Mouse (Mus musculus) G1E-ER4 (cell line): Measurements from ENCODE around the gene Lrrc34. TPM values are rescaled to one million over a fixed set of nuclear protein-coding genes. Genes with fewer than 3 reads are reported as not detected.

Experiments used
- GATA1 ChIP-seq: IDR thresholded peaks from one replicate; pipeline ENCODE4 v1.8.0; 2012; ENCODE audit warnings: low read length, inconsistent platforms
- polyA plus RNA-seq: library from polyadenylated mRNA; stranded (reverse); fragments of >175 nt; gene quantifications from 2 replicates; pipeline ENCODE4 v1.2.3, GENCODE M21; 2012

Lrrc34 gene
- polyA plus RNA-seq, 1 experiment, result not detected

DNA sequence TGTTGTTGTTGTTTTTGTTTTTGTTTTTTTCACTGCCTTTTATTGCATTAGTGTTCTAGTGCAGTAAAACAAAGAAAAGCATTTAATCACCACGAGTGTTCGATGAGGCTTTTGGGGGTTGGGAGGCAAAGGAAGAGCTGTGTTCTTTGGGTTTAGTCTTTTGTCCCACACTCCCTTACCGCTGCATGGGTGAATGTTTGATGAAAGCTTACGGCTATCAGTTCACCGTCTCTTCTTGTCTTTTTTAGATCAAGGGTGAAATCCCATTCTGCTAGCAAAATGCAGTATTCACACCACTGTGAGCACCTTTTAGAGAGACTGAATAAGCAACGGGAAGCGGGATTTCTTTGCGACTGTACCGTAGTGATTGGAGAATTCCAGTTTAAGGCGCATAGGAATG, 44.4 kb downstream of the Lrrc34 start:
- no peak for TF ChIP-seq GATA1

GRCm38 (mm10) chr3:30602740-30603098, 45.0 kb downstream of the Lrrc34 start:
- no peak for TF ChIP-seq GATA1

DNA sequence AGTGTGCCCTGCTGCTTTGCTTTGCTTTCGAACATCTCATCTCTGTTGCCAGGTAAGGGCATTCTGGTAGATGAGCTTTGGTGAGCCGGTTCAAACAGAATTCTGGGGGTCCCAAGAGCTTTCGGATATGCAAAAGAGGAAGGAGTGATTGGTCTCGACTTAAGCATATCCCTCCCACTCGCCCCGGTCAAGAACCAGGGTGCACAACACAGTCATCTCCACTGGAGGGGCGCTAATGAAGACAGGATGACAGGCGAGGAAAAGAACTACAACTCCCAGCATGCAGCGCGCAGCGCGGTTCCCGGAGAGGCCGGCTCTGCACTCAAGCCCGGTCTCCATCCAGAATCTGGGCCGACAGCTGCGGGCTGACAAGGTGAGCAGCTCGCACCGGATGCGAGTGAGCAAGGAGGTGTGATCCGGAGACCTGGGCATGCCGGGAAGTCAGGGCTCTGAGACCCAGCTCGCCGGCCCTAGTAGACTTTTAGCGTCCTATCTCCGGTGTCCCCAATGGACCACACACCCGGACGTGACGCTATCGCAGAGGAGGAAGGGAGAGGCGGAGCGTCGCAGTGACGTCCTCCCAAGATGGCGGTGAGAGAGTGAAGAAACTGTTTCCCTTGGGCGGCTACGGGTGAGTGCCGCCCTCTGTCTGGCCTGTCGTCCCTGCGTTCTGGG, 45.5 kb downstream of the Lrrc34 start, which contains the start of gene Mynn:
Mynn (plus strand) TSS at position 1 of the 675 bp plus-strand sequence.
- TF ChIP-seq GATA1, result no peak

GRCm38 (mm10) chr3:30601610-30602064, 46.0 kb downstream of the Lrrc34 start:
- no peak for TF ChIP-seq GATA1

DNA sequence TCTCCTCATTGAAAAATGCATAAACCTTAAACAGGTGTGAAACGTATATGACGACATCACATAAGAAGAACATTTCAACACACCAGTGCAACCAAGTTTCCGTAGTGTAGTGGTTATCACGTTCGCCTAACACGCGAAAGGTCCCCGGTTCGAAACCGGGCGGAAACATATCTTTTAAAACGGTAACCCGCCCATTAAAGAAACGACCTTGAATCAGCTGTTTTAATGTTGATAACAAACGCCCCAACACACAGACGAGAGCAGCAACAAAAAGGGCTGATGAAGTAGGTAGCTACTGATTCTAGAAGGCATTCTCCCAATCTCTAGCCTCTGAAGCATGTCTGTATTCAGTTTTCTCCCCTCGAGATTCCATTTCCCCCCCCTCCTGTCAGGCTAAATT, 46.5 kb downstream of the Lrrc34 start:
- no peak for TF ChIP-seq GATA1

GRCm38 (mm10) chr3:30600717-30601116, 47.0 kb downstream of the Lrrc34 start:
- no peak for TF ChIP-seq GATA1

- TF ChIP-seq GATA1, result no peak
Observed at GRCm38 (mm10) chr3:30599711-30600545, 47.7 kb downstream of the Lrrc34 start, which contains the start of gene Actrt3. Gene Actrt3 (minus strand): TSS chr3:30599939.

DNA sequence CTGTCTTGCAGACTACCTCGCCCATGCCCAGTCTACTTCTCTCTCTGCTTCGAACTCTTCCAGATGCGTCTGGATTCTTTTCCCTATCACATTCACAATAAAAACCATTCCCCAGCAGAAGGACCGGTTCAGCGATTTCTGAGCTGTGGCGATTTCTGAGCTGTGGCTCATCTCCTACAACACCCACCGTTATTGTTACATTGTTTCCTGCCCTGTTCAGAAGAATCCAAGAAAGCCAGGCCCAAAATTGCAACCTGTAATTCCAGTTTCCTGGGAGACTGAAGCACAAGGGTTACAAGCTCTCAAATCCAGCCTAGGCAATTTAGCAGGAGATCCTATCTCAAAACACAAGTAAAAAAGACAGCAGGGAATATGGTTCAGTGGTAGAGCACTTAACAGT, 50.4 kb downstream of the Lrrc34 start:
- no peak for TF ChIP-seq GATA1

- TF ChIP-seq GATA1, result no peak
Observed at GRCm38 (mm10) chr3:30595111-30595832, 52.4 kb downstream of the Lrrc34 start.

DNA sequence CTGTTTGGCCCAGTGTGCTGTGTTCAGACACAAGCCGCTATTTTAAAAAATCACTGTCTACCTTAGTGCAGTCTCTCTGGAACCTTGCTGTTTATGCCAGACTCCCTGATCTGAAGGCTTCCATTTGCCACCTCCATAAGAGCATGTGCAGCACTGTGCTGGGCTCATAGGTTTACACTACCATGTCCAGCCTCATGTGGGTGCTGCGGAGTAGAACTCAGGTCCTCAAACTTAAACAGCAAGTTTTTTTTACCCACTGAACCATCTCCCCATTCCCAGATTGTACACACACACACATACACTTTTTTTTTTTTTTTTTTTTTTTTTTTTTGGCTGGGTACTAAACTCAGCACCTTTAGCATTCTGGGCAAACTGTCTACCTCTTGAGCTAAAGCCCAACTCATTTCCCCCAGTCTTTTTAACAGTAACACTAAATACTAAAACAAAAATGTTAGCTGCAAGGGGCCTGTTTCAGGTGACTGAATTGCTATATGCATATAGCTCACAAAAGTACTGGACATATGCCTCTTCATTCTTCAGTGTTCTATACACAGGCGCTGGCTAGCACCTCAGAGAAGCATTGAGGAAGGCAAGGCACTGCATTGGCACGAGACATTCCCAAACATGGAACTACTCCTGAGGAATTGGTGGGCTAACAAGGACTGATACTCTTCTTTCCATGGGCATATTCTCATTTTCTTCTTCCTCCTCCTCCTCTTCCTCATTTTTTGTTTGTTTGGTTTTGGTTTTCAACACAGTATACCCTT, 53.8 kb downstream of the Lrrc34 start:
- no peak for TF ChIP-seq GATA1

DNA sequence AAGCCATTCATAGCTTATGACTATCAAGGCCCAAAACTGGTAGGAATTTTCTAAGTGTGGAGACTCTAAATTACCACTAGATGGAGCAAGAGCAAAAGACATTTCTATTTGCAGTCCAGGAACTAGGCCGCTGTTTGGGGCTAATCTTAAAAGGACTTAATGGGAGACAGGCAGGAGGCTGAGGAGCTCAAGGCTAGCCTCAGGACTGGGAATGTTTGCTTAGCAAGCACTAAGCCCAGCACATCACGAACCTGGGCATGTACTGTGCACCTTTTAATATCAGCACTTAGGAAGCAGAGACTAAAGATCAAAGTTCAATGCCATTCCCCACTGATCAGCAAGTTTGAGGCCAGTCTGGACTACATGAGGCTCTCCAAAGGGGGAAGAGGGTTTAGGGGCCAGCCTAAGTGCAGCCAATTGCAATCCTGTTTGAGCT, 55.2 kb downstream of the Lrrc34 start:
- no peak for TF ChIP-seq GATA1

DNA sequence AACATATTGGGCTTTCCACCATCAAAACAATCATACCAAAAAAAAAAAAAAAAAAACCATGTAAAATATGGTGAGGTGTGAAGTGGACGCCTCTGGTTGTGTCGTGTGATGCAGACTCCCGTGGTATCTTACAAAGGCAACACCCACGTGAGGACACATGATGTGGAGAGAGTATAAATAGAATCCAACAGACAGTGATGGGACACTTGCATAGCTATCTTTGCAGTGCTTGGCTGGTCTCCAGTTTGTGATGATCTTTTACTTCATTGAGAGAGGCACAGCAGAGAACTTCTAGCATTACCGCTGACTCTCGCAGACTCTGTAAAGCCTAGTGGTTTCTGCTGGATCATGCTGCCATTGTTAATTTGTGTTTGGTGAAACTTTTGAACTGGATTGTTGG, 58.8 kb downstream of the Lrrc34 start:
- no peak for TF ChIP-seq GATA1

Other genes with a start within 250 kb of the Lrrc34 start
- not detected in 2 replicates for gene Mecom, start 99.9 kb downstream of the Lrrc34 start, polyA plus RNA-seq
- not detected in 2 replicates for gene Actrt3, start 47.9 kb downstream of the Lrrc34 start, polyA plus RNA-seq
- 0.48 and 0.67 TPM in 2 replicates for gene Mynn, start 45.8 kb downstream of the Lrrc34 start, polyA plus RNA-seq
- gene Lrriq4, start 3.4 kb downstream of the Lrrc34 start, polyA plus RNA-seq, result not detected in 2 replicates
- not detected in 2 replicates for gene Lrrc31, start 52.0 kb upstream of the Lrrc34 start, polyA plus RNA-seq
- gene Samd7, start 98.4 kb upstream of the Lrrc34 start, polyA plus RNA-seq, result 0.02 TPM in 1 of 2 replicates, not detected in the other
- 15.9 and 20.3 TPM in 2 replicates for gene Sec62, start 145.0 kb upstream of the Lrrc34 start, polyA plus RNA-seq
- gene Gpr160, start 208.1 kb upstream of the Lrrc34 start, polyA plus RNA-seq, result not detected in 2 replicates